Mouse (Mus musculus): ENCODE measurements around the gene Satb2.
"Not testable (repeated sequence)": the region's sequence is repeated elsewhere in the genome, so short reads cannot be mapped to it uniquely, and the experiment has no call there.

Gene Satb2

DNA sequence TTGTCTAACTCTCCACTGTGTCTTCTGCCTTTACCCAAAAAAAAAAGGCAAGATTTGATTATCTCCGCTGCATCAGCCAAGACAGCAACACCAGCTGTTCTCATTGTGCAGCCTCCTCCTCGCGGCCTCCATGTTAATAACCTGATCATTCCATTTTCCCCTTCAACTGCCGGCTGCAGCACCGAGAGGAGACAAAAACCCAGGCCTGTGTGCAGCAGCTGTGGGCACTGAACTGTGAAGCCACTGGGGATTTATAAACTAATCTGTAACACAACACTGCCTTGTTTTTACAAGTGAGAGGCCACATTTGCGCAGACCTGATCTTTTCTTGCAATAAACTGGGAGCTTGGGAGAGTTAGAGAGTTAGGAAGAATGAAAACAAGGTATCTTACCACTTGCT lies 145.1 kb downstream of the Satb2 start:
- DNase-seq (ENCODE audit: low spot score): no peak

GRCm38 (mm10) chr1:56832738-56833137 lies 145.7 kb downstream of the Satb2 start:
- DNase-seq (ENCODE audit: low spot score): no peak

GRCm38 (mm10) chr1:56822735-56823134 lies 155.7 kb downstream of the Satb2 start:
- no peak for DNase-seq (ENCODE audit: low spot score)

DNA sequence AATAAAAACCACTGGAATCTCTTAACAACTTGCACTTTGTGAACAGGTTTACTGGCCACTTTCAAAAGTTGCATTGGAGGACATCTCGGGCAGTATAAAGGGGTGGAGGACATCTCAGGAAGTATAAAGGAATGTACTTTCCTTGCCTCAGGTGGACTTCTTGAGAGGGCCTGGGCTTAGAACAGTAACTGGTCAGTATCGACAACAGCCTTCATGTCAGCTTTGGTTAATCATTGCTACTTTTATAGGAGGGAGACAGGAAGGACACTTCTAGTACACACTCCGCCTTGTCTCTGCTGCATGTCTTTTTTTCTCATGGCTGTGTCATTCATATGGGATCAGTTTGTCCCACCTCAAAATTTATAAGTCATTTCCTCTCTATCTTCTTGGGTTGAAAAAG lies 156.4 kb downstream of the Satb2 start:
- DNase-seq (ENCODE audit: low spot score): no peak

DNA sequence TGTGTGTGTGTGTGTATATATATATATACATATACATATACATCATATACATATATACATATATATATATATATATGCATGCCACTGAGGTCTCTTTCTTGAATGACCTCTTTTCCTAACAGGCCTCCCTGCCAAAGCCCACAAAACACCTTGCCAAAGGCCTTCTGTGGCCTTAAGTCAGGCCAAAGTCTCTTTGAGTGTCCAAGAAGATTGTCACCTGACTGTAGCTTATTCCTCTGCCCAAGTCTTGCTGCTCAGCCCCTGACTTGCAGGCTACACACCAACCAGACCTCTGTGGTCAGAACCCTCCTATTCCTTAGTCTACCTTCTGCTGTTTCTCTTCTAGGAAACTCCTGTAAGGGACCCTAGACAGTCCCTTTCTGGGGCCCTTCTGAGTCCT lies 164.9 kb downstream of the Satb2 start:
- DNase-seq (ENCODE audit: low spot score): no peak

GRCm38 (mm10) chr1:56812961-56813360 lies 165.5 kb downstream of the Satb2 start:
- DNase-seq (ENCODE audit: low spot score): no peak

- no peak for DNase-seq (ENCODE audit: low spot score)
These were observed 167.0 kb downstream of the Satb2 start for GRCm38 (mm10) chr1:56811486-56811885.

GRCm38 (mm10) chr1:56806006-56806405 lies 172.4 kb downstream of the Satb2 start:
- DNase-seq (ENCODE audit: low spot score): no peak

DNA sequence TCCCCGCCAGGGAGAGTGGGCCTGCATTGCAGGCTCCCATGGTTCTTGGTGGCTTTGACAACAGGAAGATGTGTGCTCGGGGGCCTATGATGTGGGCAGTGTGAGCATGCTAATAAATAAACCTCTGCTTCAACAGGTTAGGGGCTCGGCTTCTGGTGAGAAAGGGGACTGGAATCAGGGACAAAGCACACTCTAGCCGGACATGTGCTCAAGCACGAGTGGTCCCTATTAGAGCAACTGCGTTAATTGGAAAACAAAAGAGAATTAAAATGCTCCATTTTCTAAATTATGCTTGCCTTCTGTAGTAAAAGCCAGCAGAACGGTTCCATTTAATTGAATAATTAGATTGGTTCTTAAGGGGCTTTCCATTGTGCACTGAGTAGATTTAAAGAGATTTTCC lies 177.8 kb downstream of the Satb2 start:
- no peak for DNase-seq (ENCODE audit: low spot score)

DNA sequence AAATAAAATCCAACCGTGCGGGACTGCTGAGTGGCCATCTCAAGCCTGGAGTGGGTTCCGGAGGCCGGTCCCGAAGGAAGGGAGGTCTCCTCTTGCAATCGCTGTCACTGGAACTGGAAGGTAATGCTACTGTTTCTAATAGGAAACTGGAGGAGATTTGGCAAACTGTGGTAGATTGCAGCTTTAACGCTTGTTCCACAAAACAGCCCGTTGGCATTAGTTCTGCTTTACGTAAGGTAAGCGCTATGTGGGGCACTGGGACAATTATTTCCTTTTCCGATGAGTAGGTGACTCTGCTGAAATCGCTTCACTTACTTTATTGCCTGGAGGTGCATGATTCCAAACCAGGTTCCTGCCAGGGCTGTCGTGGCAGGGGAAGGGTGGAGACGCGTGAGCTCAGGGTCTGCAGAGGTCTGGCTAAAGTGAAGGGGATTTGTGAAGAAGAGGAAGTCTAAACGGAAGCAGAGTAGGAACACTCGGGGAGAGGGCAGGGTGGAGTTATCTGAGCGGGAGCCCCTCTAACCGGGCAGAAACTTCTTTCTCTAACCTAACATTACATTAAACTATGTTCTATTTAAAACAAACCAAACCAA lies 183.3 kb downstream of the Satb2 start:
- DNase-seq (ENCODE audit: low spot score): no peak

- DNase-seq (ENCODE audit: low spot score): no peak
These were observed 188.8 kb downstream of the Satb2 start for GRCm38 (mm10) chr1:56789641-56790040.

- not testable (repeated sequence) for DNase-seq (ENCODE audit: low spot score)
These were observed 196.3 kb downstream of the Satb2 start for GRCm38 (mm10) chr1:56782139-56782538.

GRCm38 (mm10) chr1:56764205-56764604 lies 214.2 kb downstream of the Satb2 start:
- no peak for DNase-seq (ENCODE audit: low spot score)

DNA sequence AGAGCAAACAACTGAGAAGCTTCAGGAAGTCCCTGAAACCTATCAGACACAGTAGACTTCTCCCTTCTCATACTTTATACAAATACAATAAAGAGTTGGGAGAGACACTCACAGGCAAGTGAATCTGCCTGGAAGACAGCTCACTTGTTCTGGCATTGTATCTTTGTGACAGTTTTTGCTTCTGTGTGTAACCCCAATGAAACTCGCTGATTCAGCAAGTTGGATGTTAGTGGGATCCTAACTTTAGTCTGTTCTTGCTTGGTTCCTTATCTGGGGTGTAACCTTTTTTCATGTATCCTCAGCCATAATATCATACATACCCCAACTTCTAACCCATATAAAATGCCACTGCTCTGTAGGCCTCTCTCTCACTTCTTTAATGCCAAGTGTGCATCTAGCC lies 216.9 kb downstream of the Satb2 start:
- DNase-seq (ENCODE audit: low spot score): no peak

DNA sequence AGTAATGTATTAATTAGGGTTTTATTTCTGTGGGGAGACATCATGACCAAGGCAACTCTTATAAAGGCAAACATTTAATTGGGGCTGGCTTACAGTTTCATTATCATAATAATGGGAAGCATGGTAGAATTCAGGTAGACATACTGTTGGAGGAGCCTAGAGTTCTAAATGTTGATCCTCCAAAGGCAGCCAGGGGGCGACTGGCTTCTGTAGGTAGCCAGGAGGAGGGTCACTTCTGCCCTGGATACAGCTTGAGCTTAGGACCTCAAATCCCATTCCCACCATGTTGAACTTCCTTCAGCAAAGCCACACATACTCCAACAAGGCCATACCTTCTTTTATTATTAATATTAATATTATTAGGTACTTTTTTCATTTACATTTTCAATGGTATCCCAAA lies 225.2 kb downstream of the Satb2 start:
- DNase-seq (ENCODE audit: low spot score): no peak

GRCm38 (mm10) chr1:56750693-56751092 lies 227.8 kb downstream of the Satb2 start:
- DNase-seq (ENCODE audit: low spot score): no peak

DNA sequence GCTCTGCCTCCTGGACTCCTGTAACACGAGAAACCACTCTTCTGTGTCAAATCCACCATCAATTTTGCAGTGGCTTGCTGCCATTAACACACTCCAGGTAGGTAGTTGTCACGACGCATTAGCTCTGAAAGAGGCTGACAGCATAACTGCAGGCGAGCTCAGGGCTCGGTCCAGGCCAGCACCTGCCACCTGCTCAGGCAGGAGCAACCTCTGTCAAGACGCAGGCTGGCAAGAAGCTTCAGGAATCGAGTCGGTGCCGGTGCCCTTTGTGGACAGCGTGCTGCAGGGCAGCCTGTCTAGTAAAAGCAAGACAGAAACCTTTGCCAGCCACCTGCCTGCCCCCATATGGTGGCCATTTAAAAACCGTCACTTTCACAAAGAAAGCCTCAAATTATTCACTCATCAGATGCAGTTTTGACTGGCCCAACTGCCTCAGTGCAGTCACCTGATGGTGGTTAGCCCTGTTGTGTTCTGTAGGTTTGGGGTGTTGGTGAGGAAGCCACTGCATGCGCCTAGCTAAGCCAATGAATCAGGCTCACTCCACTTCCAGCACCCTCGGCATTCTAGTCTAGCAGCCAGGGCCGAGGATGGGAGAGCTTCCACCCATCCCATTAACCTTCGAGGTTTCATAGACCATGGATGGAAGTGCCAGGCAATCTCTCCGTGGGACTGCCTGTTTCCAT lies 228.7 kb downstream of the Satb2 start:
- DNase-seq (ENCODE audit: low spot score): no peak

GRCm38 (mm10) chr1:56748876-56749493 lies 229.5 kb downstream of the Satb2 start:
- DNase-seq (ENCODE audit: low spot score): no peak
